Mouse (Mus musculus): ENCODE data around the gene Zscan22.
"Not testable (repeated sequence)": the region's sequence is repeated elsewhere in the genome, so short reads cannot be mapped to it uniquely, and the experiment has no call there.

Gene Zscan22

GRCm38 (mm10) chr7:12927693-12928589 lies 30.3 kb downstream of the Zscan22 start:
- in situ Hi-C loops (cut with MboI) = no loop called here

GRCm38 (mm10) chr7:12933615-12934140 lies 36.1 kb downstream of the Zscan22 start:
- in situ Hi-C loops (cut with MboI) = no loop called here

GRCm38 (mm10) chr7:12934808-12935207 lies 37.2 kb downstream of the Zscan22 start:
- in situ Hi-C loops (cut with MboI) = no loop called here

GRCm38 (mm10) chr7:12937254-12937803 lies 39.7 kb downstream of the Zscan22 start:
- in situ Hi-C loops (cut with MboI) = not testable (repeated sequence)

GRCm38 (mm10) chr7:12940599-12940998 lies 43.0 kb downstream of the Zscan22 start:
- in situ Hi-C loops (cut with MboI) = no loop called here

GRCm38 (mm10) chr7:12943488-12943887 lies 45.9 kb downstream of the Zscan22 start:
- in situ Hi-C loops (cut with MboI) = no loop called here

GRCm38 (mm10) chr7:12949032-12949871 lies 51.6 kb downstream of the Zscan22 start:
- in situ Hi-C loops (cut with MboI) = no loop called here

GRCm38 (mm10) chr7:12949872-12950229 lies 52.2 kb downstream of the Zscan22 start:
- in situ Hi-C loops (cut with MboI) = no loop called here

- in situ Hi-C loops (cut with MboI) = no loop called here
Measured at GRCm38 (mm10) chr7:12954896-12955295, 57.3 kb downstream of the Zscan22 start.

- in situ Hi-C loops (cut with MboI) = no loop called here
Measured at GRCm38 (mm10) chr7:12957511-12957910, 59.9 kb downstream of the Zscan22 start.
